Mouse (Mus musculus) ES-E14 (cell line): ENCODE results near the gene Ankrd13a. TPM values are rescaled to one million over a fixed set of nuclear protein-coding genes. Genes with fewer than 3 reads are reported as not detected.
"Not testable (repeated sequence)": the region's sequence is repeated elsewhere in the genome, so short reads cannot be mapped to it uniquely, and the experiment has no call there.

Source experiments
- DNase-seq: peaks from one replicate; pipeline ENCODE4 v3.0.0-alpha.2; 2013; ENCODE audit warnings: low read depth, low spot score
- H3K27ac ChIP-seq: 2 replicates; pipeline ENCODE4 v1.5.1; 2012; ENCODE audit warnings: low read depth, mild to moderate bottlenecking, low read length, moderate library complexity, mixed read lengths; ENCODE audit not compliant: poor library complexity, insufficient read depth, severe bottlenecking
- H3K36me3 ChIP-seq: 2 replicates; pipeline ENCODE4 v1.6.1; 2012; ENCODE audit warnings: mild to moderate bottlenecking, low read length, moderate library complexity, mixed read lengths; ENCODE audit not compliant: control insufficient read depth, poor library complexity, insufficient read depth, severe bottlenecking
- H3K4me1 ChIP-seq, 2 experiments: fragments of 150-350 bp in 1 of 2; sonication (generic) in 1 of 2; 2 replicates each; pipeline ENCODE4 v1.6.1; 2012; ENCODE audit warnings: low read length in 2 of 2, mild to moderate bottlenecking in 1 of 2, mixed read lengths in 1 of 2; ENCODE audit not compliant: control insufficient read depth in 2 of 2, insufficient read depth in 2 of 2, poor library complexity in 1 of 2
- H3K4me3 ChIP-seq, 2 experiments: fragments of 150-350 bp in 1 of 2; sonication (generic) in 1 of 2; 2 replicates each; pipeline ENCODE4 v1.5.1; 2012; ENCODE audit warnings: low read length in 2 of 2, low read depth in 1 of 2, mild to moderate bottlenecking in 1 of 2, mixed read lengths in 1 of 2; ENCODE audit not compliant: insufficient read depth in 1 of 2, poor library complexity in 1 of 2, severe bottlenecking in 1 of 2
- H3K9ac ChIP-seq: 2 replicates; pipeline ENCODE4 v1.6.1; 2012; ENCODE audit warnings: low read depth, mild to moderate bottlenecking, low read length, mixed read lengths; ENCODE audit not compliant: poor library complexity, insufficient read depth, severe bottlenecking
- H3K9me3 ChIP-seq: fragments of 150-350 bp; sonication (generic); 2 replicates; pipeline ENCODE4 v1.6.1; 2012; ENCODE audit warnings: low read depth, mild to moderate bottlenecking, low read length; ENCODE audit not compliant: control insufficient read depth, insufficient read depth
- CHD2 ChIP-seq: IDR thresholded peaks from 2 replicates; pipeline ENCODE4 v1.6.1; 2014; ENCODE audit warnings: mild to moderate bottlenecking, low read depth, low read length, inconsistent platforms
- HCFC1 ChIP-seq: IDR thresholded peaks from 2 replicates; pipeline ENCODE4 v1.6.1; 2012; ENCODE audit warnings: low read length, inconsistent platforms, borderline replicate concordance; ENCODE audit not compliant: insufficient read depth
- MAFK ChIP-seq: IDR thresholded peaks from 2 replicates; pipeline ENCODE4 v1.6.1; 2014; ENCODE audit warnings: mild to moderate bottlenecking, low read depth, low read length, inconsistent platforms; ENCODE audit not compliant: insufficient read depth
- ZC3H11A ChIP-seq: IDR thresholded peaks from 2 replicates; pipeline ENCODE4 v1.6.1; 2012; ENCODE audit warnings: low read depth, mild to moderate bottlenecking, inconsistent platforms, low read length, borderline replicate concordance
- ZNF384 ChIP-seq: IDR thresholded peaks from 2 replicates; pipeline ENCODE4 v1.6.1; 2012; ENCODE audit warnings: low read depth, low read length, inconsistent platforms
- in situ Hi-C, 2 experiments: fragments of 600-800 bp; cut with MboI; formaldehyde crosslinking; loops; one replicate each; pipeline ENCODE4 v1.15.1; 2025; ENCODE audit warnings: low sequenced_read_pairs in 2 of 2, inconsistent platforms in 1 of 2; ENCODE audit not compliant: unreplicated experiment in 2 of 2
- total RNA-seq: library from RNA; depleted of rRNA; stranded (reverse); fragments of 300-350 nt; gene quantifications from 2 replicates; pipeline ENCODE4 v1.2.3, GENCODE M21; 2012

Ankrd13a gene
- total RNA-seq, 1 experiment: 66.4 TPM

- H3K27ac ChIP-seq: peak overlapping the region; percentile 68; the same call in 1 of the 2 replicates
- H3K9ac ChIP-seq: peak overlapping the region; percentile 81
- no peaks in the 10 kb centered on the region for H3K9me3 ChIP-seq
- TF ChIP-seq ZNF384 (no peak), MAFK (no peak), HCFC1 (no peak), CHD2 (no peak), ZC3H11A (no peak)
- peak overlapping the region; percentile 59 to 83 for H3K4me3 ChIP-seq
- peak; percentile 96 for DNase-seq
- peaks cover 2 to 11% of the 10 kb centered on the region in 2 experiments; a peak in 2 of 4 replicates for H3K4me1 ChIP-seq
- H3K36me3 ChIP-seq: peaks cover under 1% of the 10 kb centered on the region
- in situ Hi-C loops: no loop called here
These were observed 51.7 kb downstream of the Ankrd13a start for GRCm38 (mm10) chr5:114825978-114826691.

GRCm38 (mm10) chr5:114827427-114827826 is 53.0 kb downstream of the Ankrd13a start:
- Histone ChIP-seq H3K4me3 (no peak overlapping the region), H3K27ac (no peak overlapping the region), H3K9me3 (no peaks in the 10 kb centered on the region), H3K4me1 (peaks cover 2 to 11% of the 10 kb centered on the region in 2 experiments; a peak in 2 of 4 replicates), H3K36me3 (no peaks in the 10 kb centered on the region), H3K9ac (no peak overlapping the region)
- in situ Hi-C loops: no loop called here
- TF ChIP-seq ZNF384 (no peak), HCFC1 (no peak), ZC3H11A (no peak), CHD2 (no peak), MAFK (no peak)
- DNase-seq: no peak

GRCm38 (mm10) chr5:114829740-114830139 is 55.3 kb downstream of the Ankrd13a start:
- no peaks in the 10 kb centered on the region for H3K36me3 ChIP-seq
- H3K9me3 ChIP-seq: no peaks in the 10 kb centered on the region
- DNase-seq: no peak
- no peak overlapping the region for H3K9ac ChIP-seq
- TF ChIP-seq ZNF384 (no peak), ZC3H11A (no peak), MAFK (no peak), HCFC1 (no peak), CHD2 (no peak)
- in situ Hi-C loops: no loop called here
- peaks cover 2 to 7% of the 10 kb centered on the region in 2 experiments; a peak in 2 of 4 replicates for H3K4me1 ChIP-seq
- H3K4me3 ChIP-seq: no peak overlapping the region
- no peak overlapping the region for H3K27ac ChIP-seq

DNA sequence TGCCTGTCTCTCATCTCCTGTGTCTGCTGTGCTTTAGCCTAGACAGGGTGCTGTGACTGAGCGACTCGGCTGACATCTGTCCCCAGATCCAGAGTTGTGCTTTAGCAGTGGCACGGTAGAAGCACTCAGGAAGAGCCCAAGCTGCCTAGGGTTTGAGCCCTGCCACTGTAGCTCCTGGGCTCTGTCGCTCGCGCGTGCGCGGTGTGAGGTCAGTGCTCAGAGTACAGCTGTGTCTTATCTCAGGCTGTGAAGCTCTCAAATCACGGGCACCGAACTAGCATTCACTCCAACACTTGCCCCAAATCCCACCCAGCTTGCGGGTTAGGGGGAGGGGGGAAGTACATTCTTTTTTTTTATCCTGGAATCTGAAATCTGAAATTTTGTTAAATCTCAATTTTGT is 62.4 kb downstream of the Ankrd13a start:
- Histone ChIP-seq H3K9ac (no peak overlapping the region), H3K27ac (no peak overlapping the region), H3K9me3 (no peaks in the 10 kb centered on the region), H3K4me3 (no peak overlapping the region), H3K36me3 (no peaks in the 10 kb centered on the region), H3K4me1 (no peaks in the 10 kb centered on the region; a peak in 1 of 4 replicates)
- in situ Hi-C loops: no loop called here
- DNase-seq: no peak
- TF ChIP-seq ZC3H11A (no peak), ZNF384 (no peak), MAFK (no peak), HCFC1 (no peak), CHD2 (no peak)

DNA sequence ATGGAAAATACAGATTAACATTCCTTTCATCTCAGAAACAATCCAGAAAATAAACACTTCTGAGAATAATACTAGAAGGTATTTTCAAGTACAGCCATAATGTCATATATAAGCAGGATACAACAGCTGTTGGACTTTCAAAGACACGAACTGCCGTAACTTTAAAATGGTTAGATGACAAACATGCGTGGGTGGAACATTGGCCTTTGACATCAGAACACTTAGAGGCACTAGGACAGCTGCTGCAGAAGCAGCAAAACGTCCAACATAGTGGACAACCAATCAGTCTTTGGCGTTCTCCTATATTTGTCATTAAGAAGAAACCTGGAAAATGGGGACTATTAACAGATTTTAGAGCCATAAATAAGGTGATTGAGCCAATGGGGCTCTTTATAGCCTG is 66.0 kb downstream of the Ankrd13a start:
- H3K4me1 ChIP-seq, H3K27ac ChIP-seq, in situ Hi-C loops, H3K9ac ChIP-seq, H3K9me3 ChIP-seq, H3K36me3 ChIP-seq, H3K4me3 ChIP-seq, DNase-seq: not testable (repeated sequence)

DNA sequence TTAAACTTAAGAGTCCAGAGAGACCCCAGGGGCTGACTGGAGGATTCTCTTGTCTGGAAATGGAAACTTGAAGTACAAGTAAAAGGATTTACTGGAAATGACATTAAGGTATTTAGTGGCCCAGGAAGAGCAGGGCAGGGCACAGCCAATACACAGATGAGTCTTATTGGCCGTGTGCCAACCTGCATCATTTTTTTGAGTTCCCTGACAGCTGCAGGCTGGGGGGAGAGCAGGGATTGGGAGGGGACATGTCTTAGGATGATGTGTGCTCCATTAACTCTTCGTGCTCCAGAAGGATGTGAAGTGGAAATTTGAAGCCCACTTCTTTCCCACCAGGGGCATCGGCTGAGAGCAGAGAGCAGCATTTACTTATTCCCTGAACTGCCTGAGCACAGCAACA is 67.7 kb downstream of the Ankrd13a start:
- in situ Hi-C loops, DNase-seq, H3K4me3 ChIP-seq, H3K27ac ChIP-seq, H3K9me3 ChIP-seq, H3K9ac ChIP-seq, H3K36me3 ChIP-seq: not testable (repeated sequence)
- H3K4me1 ChIP-seq: peaks cover 0 to 14% of the 10 kb centered on the region in 2 experiments; a peak in 1 of 4 replicates
